Mouse (Mus musculus) layer of hippocampus, adult 11-12 months (tissue): ENCODE measurements around the gene Prdm10.

ENCODE experiments used
- DNase-seq: peaks from one replicate; pipeline ENCODE4 v3.0.0; 2022; ENCODE audit warnings: low spot score

The Prdm10 gene

GRCm38 (mm10) chr9:31280366-31281010, at the start of gene Prdm10:
Gene Prdm10 (plus strand): TSS chr9:31280538.
- DNase-seq, result peak; percentile 97

DNA sequence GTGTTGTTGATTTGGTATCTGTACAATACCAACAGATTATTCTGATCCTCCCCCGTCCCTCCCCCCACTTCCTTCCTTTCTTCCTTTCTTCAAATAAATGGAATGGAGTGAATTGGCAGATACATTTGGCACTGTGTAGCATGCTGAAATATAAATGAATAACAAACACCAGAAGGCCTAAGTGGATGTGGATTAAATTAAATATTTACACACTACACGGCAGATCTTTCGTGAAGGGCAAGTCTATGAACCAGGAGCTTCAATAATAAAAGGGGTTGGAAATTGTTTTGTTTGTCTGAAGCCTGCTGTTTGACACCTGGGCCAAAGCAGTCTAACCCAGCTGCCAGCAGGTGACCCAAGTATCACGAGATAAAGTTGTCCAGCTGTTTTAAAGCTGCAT, 45.3 kb upstream of the Prdm10 start:
- DNase-seq, result no peak

GRCm38 (mm10) chr9:31235489-31235888, 44.8 kb upstream of the Prdm10 start:
- no peak for DNase-seq

DNA sequence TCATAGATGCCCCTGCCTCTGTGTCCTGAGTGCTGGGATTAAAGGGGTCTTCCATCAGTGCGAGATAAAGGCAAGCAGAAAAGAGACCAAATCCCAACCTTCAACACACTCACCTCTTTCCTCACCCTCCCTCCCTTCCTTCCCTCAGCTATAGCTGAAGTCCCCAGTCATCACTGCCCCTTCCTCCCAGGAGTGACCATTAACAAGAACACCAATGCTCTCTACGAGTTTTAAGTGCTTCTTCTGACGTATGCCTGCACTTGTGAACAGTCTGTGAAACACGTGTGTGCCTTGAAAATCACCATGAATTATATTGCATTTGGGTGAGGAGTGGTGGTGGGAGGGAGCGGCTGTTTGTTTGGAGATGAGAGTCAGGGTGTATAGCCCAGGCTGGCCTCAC, 44.3 kb upstream of the Prdm10 start:
- DNase-seq, result no peak

GRCm38 (mm10) chr9:31238526-31238925, 41.8 kb upstream of the Prdm10 start:
- no peak for DNase-seq

GRCm38 (mm10) chr9:31239551-31239950, 40.8 kb upstream of the Prdm10 start:
- no peak for DNase-seq

DNA sequence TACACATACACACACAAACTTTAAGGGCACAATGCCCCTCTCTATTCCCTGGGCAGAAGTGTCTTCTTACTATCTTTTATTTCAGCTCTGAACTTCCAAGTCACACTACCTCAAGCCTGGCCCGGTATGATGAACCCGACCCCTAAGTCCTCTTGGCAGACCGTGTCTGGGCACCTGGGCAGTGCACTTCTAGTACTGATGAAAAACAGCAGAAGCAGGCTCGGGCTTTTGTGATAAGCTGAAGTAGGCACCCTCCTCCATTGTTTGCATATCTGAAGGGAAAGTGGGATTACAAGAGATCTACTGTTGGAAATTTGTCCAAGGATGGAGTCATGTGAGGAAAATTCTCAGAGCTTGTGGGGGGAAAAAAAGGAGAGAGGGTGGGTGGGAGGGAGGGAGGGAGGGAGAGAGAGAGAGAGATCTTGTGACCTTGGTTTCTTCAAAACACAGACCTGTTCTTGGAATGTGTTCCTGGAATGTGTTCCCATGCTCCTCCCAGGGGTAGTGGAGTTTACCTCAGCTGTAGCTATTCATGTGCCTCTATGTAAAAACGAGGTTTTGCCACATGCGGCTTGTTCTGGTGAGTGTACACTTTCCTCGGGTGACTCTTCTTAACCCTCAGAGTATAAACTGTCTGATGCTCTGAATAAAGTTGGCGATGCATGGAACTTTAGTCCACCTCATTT, 39.7 kb upstream of the Prdm10 start:
- DNase-seq, result no peak

GRCm38 (mm10) chr9:31241208-31241699, 39.1 kb upstream of the Prdm10 start:
- no peak for DNase-seq

DNA sequence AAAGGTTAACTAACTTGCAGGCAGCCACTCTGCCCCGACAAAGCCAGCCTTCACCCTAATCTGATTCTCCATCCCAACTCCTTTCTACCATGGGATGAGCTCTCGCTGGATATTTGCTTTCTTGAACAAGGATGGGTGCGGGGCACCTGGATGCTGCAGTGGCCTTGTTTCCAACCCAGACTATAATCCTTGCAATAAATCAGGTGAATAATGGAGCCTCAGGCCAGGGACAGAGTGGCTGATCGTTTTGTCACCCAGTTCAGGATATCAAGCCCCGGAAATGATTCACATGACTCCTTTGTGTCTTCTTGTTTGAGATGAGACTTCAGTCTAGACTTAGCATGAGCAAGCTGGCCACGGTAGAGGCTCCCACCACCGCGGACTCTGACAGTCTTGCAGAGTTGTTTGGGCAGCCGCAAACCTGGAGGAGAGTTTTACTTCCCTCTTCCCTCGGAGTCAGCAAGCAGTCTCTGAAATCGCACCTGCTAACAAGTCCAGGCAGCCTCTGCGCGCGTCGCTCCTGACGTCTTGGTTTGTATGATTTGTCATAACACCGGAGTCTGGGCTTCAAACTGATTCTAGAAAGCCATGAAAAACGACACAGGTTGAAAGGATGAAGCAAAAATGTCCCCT, 36.9 kb upstream of the Prdm10 start:
- DNase-seq, result no peak

DNA sequence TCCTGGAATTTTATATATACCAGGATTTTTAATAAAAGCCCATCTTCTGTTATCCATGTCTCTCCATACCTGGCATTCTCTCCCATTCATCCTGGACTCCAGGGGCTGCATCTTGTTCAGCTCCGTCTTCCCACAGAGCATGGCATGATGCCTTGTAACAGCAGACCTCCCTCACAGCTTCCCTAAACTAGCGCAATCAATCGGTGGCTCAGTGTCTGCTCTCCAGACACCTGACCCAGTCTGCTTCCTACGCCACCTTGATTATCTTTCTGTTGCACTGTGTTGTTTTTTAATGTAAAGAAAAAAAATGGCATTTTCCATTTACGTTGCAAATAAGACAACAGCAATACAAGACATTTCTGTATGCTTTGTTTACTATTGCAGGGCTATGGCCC, 36.4 kb upstream of the Prdm10 start:
- no peak for DNase-seq

- no peak for DNase-seq
Measured at GRCm38 (mm10) chr9:31245006-31245405, 35.3 kb upstream of the Prdm10 start.

DNA sequence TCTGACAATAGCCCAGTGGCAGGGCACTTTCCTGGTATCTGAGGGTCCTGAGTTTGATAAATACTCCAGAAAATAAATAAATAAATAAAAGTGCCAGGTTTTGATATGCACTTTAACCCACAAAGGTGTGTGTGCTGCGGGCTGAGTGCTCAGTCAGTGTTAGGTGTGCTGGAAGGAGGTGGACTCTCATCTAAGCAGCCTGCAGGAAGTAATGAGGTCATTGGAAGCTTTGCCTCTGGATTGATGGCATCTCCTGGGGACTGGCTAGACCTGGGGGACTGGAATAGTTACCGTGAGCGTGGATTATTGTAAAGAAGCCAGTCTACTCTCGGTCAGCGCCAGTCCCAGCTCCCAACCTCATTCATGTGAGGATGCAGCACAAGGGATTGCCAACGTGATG, 33.9 kb upstream of the Prdm10 start:
- no peak for DNase-seq

DNA sequence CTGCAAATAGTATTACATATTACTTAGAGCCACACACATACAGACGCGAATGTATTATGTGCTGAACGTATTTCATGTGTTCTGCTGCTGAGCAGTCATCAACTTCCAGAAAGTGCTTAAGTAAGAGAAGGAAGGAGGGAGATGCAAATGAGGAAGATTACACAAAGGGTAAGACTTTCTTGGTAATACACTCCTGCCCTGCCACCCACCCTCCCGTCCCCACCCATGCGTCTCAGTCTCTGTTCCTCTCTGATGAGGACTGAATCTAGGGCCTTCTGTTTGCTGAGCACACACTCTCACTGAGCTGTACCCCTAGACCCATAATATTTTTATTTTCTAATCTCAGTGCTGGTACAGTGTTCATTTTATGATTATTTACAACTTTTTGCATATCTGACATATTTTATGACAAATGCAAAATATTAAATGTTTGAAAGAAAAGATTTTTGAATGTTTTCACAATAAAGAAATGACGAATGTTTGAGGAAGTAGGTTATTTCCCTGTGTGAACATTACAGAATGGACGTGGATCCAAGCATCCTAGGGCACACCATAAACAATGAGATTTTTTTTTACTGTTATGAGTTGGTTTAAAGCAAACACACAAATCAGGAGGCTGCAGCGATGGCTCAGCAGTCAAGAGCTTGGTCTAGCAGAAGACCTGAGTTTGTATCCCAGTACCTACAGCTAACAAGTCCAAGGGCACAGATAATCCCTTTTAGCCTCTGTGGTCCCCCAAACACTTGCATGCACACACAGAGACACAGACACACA, 32.7 kb upstream of the Prdm10 start:
- DNase-seq, result no peak

GRCm38 (mm10) chr9:31252182-31252799, 28.0 kb upstream of the Prdm10 start:
- DNase-seq, result no peak

- no peak for DNase-seq
Measured at GRCm38 (mm10) chr9:31253311-31253734, 27.0 kb upstream of the Prdm10 start.

GRCm38 (mm10) chr9:31253866-31254696, 26.3 kb upstream of the Prdm10 start:
- no peak for DNase-seq

- no peak for DNase-seq
Measured at GRCm38 (mm10) chr9:31254697-31255004, 25.7 kb upstream of the Prdm10 start.

DNA sequence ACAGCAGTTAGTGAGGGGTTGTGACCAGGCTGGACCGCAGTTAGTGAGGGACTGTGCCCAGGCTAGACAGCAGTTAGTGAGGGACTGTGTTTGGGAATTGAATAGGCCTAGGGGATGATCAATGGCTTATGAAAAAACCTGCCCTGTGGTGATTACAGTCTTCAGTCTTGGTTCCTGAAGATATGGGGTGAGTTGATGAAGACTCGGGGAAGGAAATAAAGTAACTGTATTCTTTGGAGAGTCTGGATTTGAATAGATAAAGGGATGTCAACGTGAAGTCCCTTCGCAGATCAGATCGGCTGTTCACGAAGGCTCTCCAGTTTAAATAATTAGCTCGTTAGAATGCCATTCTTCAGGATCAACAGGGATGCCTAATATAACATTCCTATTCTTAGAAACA, 24.4 kb upstream of the Prdm10 start:
- DNase-seq, result no peak

GRCm38 (mm10) chr9:31258237-31258636, 22.1 kb upstream of the Prdm10 start:
- no peak for DNase-seq

DNA sequence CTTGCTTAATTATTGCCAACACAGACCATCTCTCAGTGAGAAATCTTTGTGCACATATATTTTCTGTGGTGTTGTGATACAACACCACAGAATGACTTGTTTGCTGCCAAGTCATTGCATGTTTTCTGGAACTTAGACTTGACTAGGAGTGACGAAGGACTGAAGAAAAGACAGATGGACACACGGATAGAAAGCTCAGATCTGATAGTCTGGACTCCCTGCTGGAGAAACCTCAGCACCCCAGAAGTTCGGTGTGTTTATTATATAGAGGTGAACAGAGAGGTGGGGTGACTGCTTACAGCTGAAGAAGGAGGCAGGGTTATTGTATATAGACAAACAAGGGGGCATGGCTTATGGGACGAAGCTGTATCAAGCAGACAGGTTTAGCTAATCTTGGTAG, 20.1 kb upstream of the Prdm10 start:
- no peak for DNase-seq
